In genomic region chr8:121578676-121579451, GRCm38 (mm10) we compare ENCODE assay signal across 8 mouse cellular contexts. TPM values are rescaled to one million over a fixed set of nuclear protein-coding genes. Genes with fewer than 3 reads are reported as not detected.
DNase-seq lines count a peak whose midpoint lies in the region; ATAC-seq lines count a peak whose summit lies in the region.

Gene Fbxo31, minus strand, starts transcription at chr8:121578806.

- H3K9me3 ChIP-seq in lung, embryonic 16.5 days (ENCODE audit: control insufficient read depth, low read length): no peaks in the 10 kb centered on the region

- peaks cover 13% of the 10 kb centered on the region for H3K4me1 ChIP-seq in lung, embryonic 16.5 days (replicated peaks; ENCODE audit: control insufficient read depth, insufficient read depth, low read length)

- WGBS in lung, embryonic 16.5 days: 1% methylated on average over 45 of the region's 63 CpGs

- DNase-seq in MEL-GATA-1-ER (ENCODE audit: extremely low read depth, low read depth): peak; percentile 90
- DNase-seq in cerebellum, adult 8-10 months: peak; percentile 94
- peak; percentile 94 for DNase-seq in forelimb bud, embryonic 11.5 days (ENCODE audit: low read depth, low spot score)
- peak; percentile 92 for DNase-seq in layer of hippocampus, adult 9-10 months (ENCODE audit: low spot score)
- DNase-seq in ovary, postnatal 10 days (ENCODE audit: low spot score): peak; percentile 66
- DNase-seq in thymus, postnatal 10 days (ENCODE audit: low spot score in 2 of 2): peak; percentile 92 to 97

- H3K36me3 ChIP-seq in lung, embryonic 16.5 days (ENCODE audit: control insufficient read depth, insufficient read depth, low read length): no peaks in the 10 kb centered on the region

- peak; percentile 74 to 78 for ATAC-seq in hematopoietic stem cell, adult 5-6 weeks (replicated peaks in 1 of 2; ENCODE audit: insufficient read depth in 1 of 2, low FRiP score in 2 of 2, low TSS enrichment in 1 of 2, low read depth in 1 of 2, poor library complexity in 2 of 2, severe bottlenecking in 2 of 2)
- peak; percentile 93 for ATAC-seq in lung, embryonic 16.5 days (ENCODE audit: low read depth)

- H3K9ac ChIP-seq in lung, embryonic 16.5 days (ENCODE audit: low read length): peak within 1 kb of the TSS; percentile 89

- peak within 1 kb of the TSS; percentile 90 for H3K4me3 ChIP-seq in lung, embryonic 16.5 days (ENCODE audit: low read length)

- H3K27ac ChIP-seq in lung, embryonic 16.5 days (ENCODE audit: low read length): peak within 1 kb of the TSS; percentile 36; the same call in 1 of the 2 replicates

- H3K4me2 ChIP-seq in lung, embryonic 16.5 days (ENCODE audit: low read depth, low read length): peak within 1 kb of the TSS; percentile 90

- no peaks in the 10 kb centered on the region for H3K27me3 ChIP-seq in lung, embryonic 16.5 days (ENCODE audit: control insufficient read depth, insufficient read depth, low read depth, low read length)

RNA-seq across cellular contexts. Expression of gene Fbxo31, which starts in this region (rescaled TPM):
- total RNA-seq in hematopoietic stem cell, adult 5-6 weeks (2017): 6.9 and 8.0 TPM in 2 replicates
- 12.0 and 12.9 TPM in 2 replicates for polyA plus RNA-seq in lung, embryonic 16.5 days (2015; fragmentation: Nextera tagmentation; extraction: Ambion mirVana)

Comparison
In these comparisons a context has a peak if more than half of its experiments do, and no peak if none do; other contexts are left out.
1. Peak in every context shown above with its lines: DNase-seq, ATAC-seq, H3K4me3 ChIP-seq and H3K27ac ChIP-seq.